In genomic region chr9:21017177-21017575, GRCm38 (mm10) we compare ENCODE assay signal across 1 mouse cellular context.
TF ChIP-seq lines count a peak whose summit lies in the region.

No protein-coding gene starts in this region.

TF ChIP-seq in MEL, 35 proteins besides CTCF, POLR2A, EP300 and RAD21 (continued from another document):
- TF ChIP-seq POLR2AphosphoS5 (IDR thresholded peaks at IDR 0.05; ENCODE audit: borderline replicate concordance, low read depth, low read length) (no peak), POLR2AphosphoS2 (IDR thresholded peaks at IDR 0.05; ENCODE audit: low read length) (no peak), NRF1 (IDR thresholded peaks at IDR 0.05; ENCODE audit: insufficient read depth, low read depth, low read length, poor library complexity, severe bottlenecking) (no peak), CHD2 (IDR thresholded peaks at IDR 0.05; ENCODE audit: low read length) (no peak), NELFE (IDR thresholded peaks at IDR 0.05; ENCODE audit: low read depth, low read length) (no peak), JUND (IDR thresholded peaks at IDR 0.05; ENCODE audit: low read depth, low read length) (no peak)
